Mouse (Mus musculus) kidney, postnatal 0 days (tissue): ENCODE results near the gene Slit3. TPM values are rescaled to one million over a fixed set of nuclear protein-coding genes. Genes with fewer than 3 reads are reported as not detected.

Source experiments
- ATAC-seq: fragments of 200-750 bp; cut with Nextera tagmentation; replicated peaks from 2 replicates; pipeline ENCODE4 v1.8.0; 2017; ENCODE audit warnings: low read depth, moderate number of reproducible peaks, moderate TSS enrichment, moderate library complexity; ENCODE audit not compliant: low FRiP score
- DNase-seq: peaks from one replicate; pipeline ENCODE4 v3.0.0-alpha.2; 2016; ENCODE audit warnings: low spot score
- H3K27ac ChIP-seq: fragments of 300-500 bp; sonication (generic); 2 replicates; pipeline ENCODE4 v1.5.1; 2014; ENCODE audit warnings: mild to moderate bottlenecking
- H3K27me3 ChIP-seq: fragments of 300-500 bp; sonication (generic); 2 replicates; pipeline ENCODE4 v1.6.1; 2014; ENCODE audit warnings: low read length, mixed read lengths; ENCODE audit not compliant: insufficient read depth
- H3K36me3 ChIP-seq: fragments of 300-500 bp; sonication (generic); 2 replicates; pipeline ENCODE4 v1.6.1; 2014; ENCODE audit warnings: low read length, mixed read lengths; ENCODE audit not compliant: insufficient read depth
- H3K4me1 ChIP-seq: fragments of 300-500 bp; sonication (generic); replicated peaks from 2 replicates; pipeline ENCODE4 v1.6.1; 2014; ENCODE audit warnings: antibody characterized with exemption, low read length, mixed read lengths; ENCODE audit not compliant: insufficient read depth
- H3K4me2 ChIP-seq: fragments of 300-500 bp; sonication (generic); 2 replicates; pipeline ENCODE4 v1.6.1; 2014; ENCODE audit warnings: mild to moderate bottlenecking, low read length, moderate library complexity, mixed read lengths
- H3K4me3 ChIP-seq: fragments of 300-500 bp; sonication (generic); replicated peaks from 2 replicates; pipeline ENCODE4 v1.5.1; 2014; ENCODE audit warnings: low read depth, low read length
- H3K9ac ChIP-seq: fragments of 300-500 bp; sonication (generic); 2 replicates; pipeline ENCODE4 v1.6.1; 2014; ENCODE audit warnings: low read depth, low read length
- H3K9me3 ChIP-seq: fragments of 300-500 bp; sonication (generic); replicated peaks from 2 replicates; pipeline ENCODE4 v1.6.1; 2016; ENCODE audit warnings: low read length, inconsistent platforms, mixed read lengths
- CTCF ChIP-seq: IDR thresholded peaks from 2 replicates; pipeline ENCODE4 v1.5.1; 2016; ENCODE audit warnings: antibody characterized with exemption, low read depth, mild to moderate bottlenecking, moderate library complexity
- WGBS: fragments of 180-500 bp; shearing (Covaris S2); extraction: QIAGEN DNeasy Blood & Tissue Kit; methylation state at CpG from one replicate; pipeline ENCODE4 v1.1.7; 2014; 5-methylcytosine and 5-hydroxymethylcytosine counted together
- polyA plus RNA-seq: library from polyadenylated mRNA; unstranded; fragments of >200 nt; fragmentation: Nextera tagmentation; extraction: Ambion mirVana; gene quantifications from 2 replicates; pipeline ENCODE4 v1.2.1, GENCODE M21; 2015

The Slit3 gene
- polyA plus RNA-seq, 1 experiment from 2014 or later = 6.6 TPM

DNA sequence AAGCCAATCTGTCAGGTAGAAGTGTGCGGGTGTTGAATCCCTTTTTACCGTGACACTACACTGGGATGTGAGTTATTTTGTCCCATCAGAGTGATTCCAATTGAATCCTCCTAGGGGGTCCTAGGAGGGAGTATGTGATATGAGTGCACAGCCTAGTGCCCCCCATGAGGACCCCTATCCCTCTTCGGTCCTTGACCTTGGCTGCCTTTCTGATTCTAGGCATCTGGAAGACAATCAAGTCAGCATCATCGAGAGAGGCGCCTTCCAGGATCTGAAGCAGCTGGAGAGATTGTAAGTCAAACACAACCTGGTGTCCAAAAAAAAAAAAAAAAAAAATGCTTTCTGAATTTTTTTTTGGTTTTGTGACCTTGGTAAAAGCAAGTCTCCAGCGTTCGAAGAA, 56.5 kb downstream of the Slit3 start:
- Histone ChIP-seq H3K4me1 (0 out of 2 replicates have a peak, but pooled peaks cover 6% of the 10 kb centered on the region), H3K4me2 (no peak overlapping the region), H3K9me3 (no peaks in the 10 kb centered on the region), H3K36me3 (no peaks in the 10 kb centered on the region), H3K27ac (no peak overlapping the region), H3K27me3 (no peaks in the 10 kb centered on the region), H3K4me3 (no peak overlapping the region), H3K9ac (no peak overlapping the region)
- DNase-seq = no peak
- no peak for ATAC-seq
- no peak for TF ChIP-seq CTCF
- 80% methylated on average over 7 of the region's 7 CpGs for WGBS

DNA sequence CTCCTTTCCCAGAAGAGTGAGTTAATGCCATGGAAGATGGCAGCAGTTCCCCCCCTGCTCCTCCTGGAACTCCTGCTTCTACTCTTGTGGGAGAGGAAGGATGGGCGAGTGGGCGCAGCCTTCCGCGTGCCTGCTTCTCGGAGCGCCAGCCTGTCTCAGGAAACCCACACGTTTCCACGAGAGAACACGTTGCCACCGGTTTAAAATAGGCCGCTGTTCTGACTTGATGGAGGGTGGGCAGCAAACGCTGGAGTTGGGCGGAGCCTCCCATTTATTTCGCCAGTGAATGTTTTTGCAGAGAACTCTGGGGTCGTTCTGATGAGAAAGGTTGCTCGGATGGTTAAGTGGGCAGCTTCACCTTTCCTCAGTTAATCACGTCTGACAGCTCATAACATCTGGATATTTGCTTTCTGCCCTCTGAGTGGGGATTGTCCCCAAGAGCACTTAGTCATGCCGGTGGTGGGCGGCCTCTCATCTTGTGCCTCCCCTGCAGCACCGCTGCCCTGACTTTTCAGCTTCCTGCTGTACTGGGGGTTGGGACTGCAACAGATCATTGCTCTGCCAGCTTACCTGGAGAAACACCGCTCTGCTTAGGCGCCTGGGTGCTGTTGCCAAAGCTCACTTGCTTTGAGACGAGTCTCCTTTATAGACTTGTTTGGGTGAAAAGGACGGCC, 57.3 kb downstream of the Slit3 start:
- DNase-seq (peak; percentile 50), ATAC-seq (no peak; the same call in 1 of the 2 replicates)
- H3K27ac ChIP-seq = no peak overlapping the region
- H3K36me3 ChIP-seq = no peaks in the 10 kb centered on the region
- peak overlapping the region; percentile 44 for H3K4me2 ChIP-seq
- 0 out of 2 replicates have a peak, but pooled peaks cover 6% of the 10 kb centered on the region for H3K4me1 ChIP-seq
- 18% methylated on average over 24 of the region's 24 CpGs for WGBS
- no peaks in the 10 kb centered on the region for H3K9me3 ChIP-seq
- no peak for TF ChIP-seq CTCF
- H3K9ac ChIP-seq = no peak overlapping the region
- H3K27me3 ChIP-seq = no peaks in the 10 kb centered on the region
- no peak overlapping the region for H3K4me3 ChIP-seq

- no peak for TF ChIP-seq CTCF
- Histone ChIP-seq H3K9ac (no peak overlapping the region), H3K9me3 (no peaks in the 10 kb centered on the region), H3K27ac (no peak overlapping the region), H3K4me2 (no peak overlapping the region), H3K4me1 (0 out of 2 replicates have a peak, but pooled peaks cover 6% of the 10 kb centered on the region), H3K4me3 (no peak overlapping the region), H3K36me3 (no peaks in the 10 kb centered on the region), H3K27me3 (no peaks in the 10 kb centered on the region)
- WGBS = 51% methylated on average over 8 of the region's 8 CpGs
- DNase-seq = no peak
- no peak for ATAC-seq
Measured at GRCm38 (mm10) chr11:35179305-35179704, 58.3 kb downstream of the Slit3 start.

GRCm38 (mm10) chr11:35182887-35183286, 61.9 kb downstream of the Slit3 start:
- no peak for TF ChIP-seq CTCF
- Histone ChIP-seq H3K4me1 (0 out of 2 replicates have a peak, but pooled peaks cover 6% of the 10 kb centered on the region), H3K4me3 (no peak overlapping the region), H3K9me3 (no peaks in the 10 kb centered on the region), H3K27ac (no peak overlapping the region), H3K9ac (no peak overlapping the region), H3K27me3 (no peaks in the 10 kb centered on the region), H3K4me2 (no peak overlapping the region), H3K36me3 (no peaks in the 10 kb centered on the region)
- no peak for ATAC-seq
- WGBS = 53% methylated on average over 5 of the region's 5 CpGs
- DNase-seq = no peak

GRCm38 (mm10) chr11:35194826-35195225, 73.8 kb downstream of the Slit3 start:
- TF ChIP-seq CTCF = no peak
- Histone ChIP-seq H3K4me1 (no peaks in the 10 kb centered on the region), H3K9me3 (no peaks in the 10 kb centered on the region), H3K4me3 (no peak overlapping the region), H3K4me2 (no peak overlapping the region), H3K9ac (no peak overlapping the region), H3K36me3 (no peaks in the 10 kb centered on the region), H3K27ac (no peak overlapping the region), H3K27me3 (no peaks in the 10 kb centered on the region)
- 92% methylated on average over 6 of the region's 6 CpGs for WGBS
- DNase-seq (no peak), ATAC-seq (no peak)

DNA sequence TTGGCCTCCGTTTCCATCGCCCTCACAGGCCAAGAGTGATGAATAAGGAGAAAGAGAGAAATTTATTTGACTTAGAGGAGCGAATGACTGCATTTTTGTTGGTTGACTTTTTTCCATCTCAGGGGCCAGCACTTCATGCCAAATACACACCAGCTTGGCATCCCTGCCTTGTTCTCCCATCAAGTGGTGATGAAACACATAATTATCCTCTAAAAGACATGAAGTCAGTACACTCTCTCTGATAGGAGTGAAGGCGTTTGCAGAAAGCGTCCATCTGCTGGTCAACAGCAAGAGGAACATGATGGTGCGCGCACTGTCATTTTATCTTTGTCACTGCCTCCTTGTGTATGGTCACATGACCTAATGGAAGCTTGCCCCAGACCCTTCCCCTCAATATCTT, 75.8 kb downstream of the Slit3 start:
- H3K4me1 ChIP-seq = no peaks in the 10 kb centered on the region
- no peak overlapping the region for H3K27ac ChIP-seq
- ATAC-seq (no peak), DNase-seq (no peak)
- WGBS = 86% methylated on average over 7 of the region's 7 CpGs
- no peak overlapping the region for H3K9ac ChIP-seq
- H3K27me3 ChIP-seq = no peaks in the 10 kb centered on the region
- no peak overlapping the region for H3K4me2 ChIP-seq
- no peak overlapping the region for H3K4me3 ChIP-seq
- TF ChIP-seq CTCF = no peak
- H3K36me3 ChIP-seq = no peaks in the 10 kb centered on the region
- H3K9me3 ChIP-seq = no peaks in the 10 kb centered on the region
